Mouse (Mus musculus) limb, embryonic 12.5 days (tissue): Measurements from ENCODE around the gene Il11ra1. TPM values are rescaled to one million over a fixed set of nuclear protein-coding genes. Genes with fewer than 3 reads are reported as not detected.
A peak's percentile ranks its signal among the peaks of the same experiment; 100 is the strongest.

ENCODE experiments used
- ATAC-seq: fragments of 200-750 bp; cut with Nextera tagmentation; 2 replicates; pipeline ENCODE4 v1.8.0; 2017; ENCODE audit warnings: low read depth, moderate TSS enrichment; ENCODE audit not compliant: insufficient number of reproducible peaks, insufficient read depth, low FRiP score, low TSS enrichment
- H3K27ac ChIP-seq: fragments of 300-500 bp; sonication (generic); 2 replicates; pipeline ENCODE4 v1.5.1; 2016; ENCODE audit warnings: mild to moderate bottlenecking, moderate library complexity
- H3K27me3 ChIP-seq: fragments of 300-500 bp; sonication (generic); 2 replicates; pipeline ENCODE4 v1.6.1; 2016; ENCODE audit warnings: mild to moderate bottlenecking, moderate library complexity
- H3K36me3 ChIP-seq: fragments of 300-500 bp; sonication (generic); 2 replicates; pipeline ENCODE4 v1.6.1; 2016; ENCODE audit warnings: mild to moderate bottlenecking, moderate library complexity
- H3K4me1 ChIP-seq: fragments of 300-500 bp; sonication (generic); replicated peaks from 2 replicates; pipeline ENCODE4 v1.6.1; 2016
- H3K4me2 ChIP-seq: fragments of 300-500 bp; sonication (generic); 2 replicates; pipeline ENCODE4 v1.6.1; 2016; ENCODE audit warnings: mild to moderate bottlenecking, moderate library complexity
- H3K4me3 ChIP-seq: fragments of 300-500 bp; sonication (generic); replicated peaks from 2 replicates; pipeline ENCODE4 v1.5.1; 2016; ENCODE audit warnings: mild to moderate bottlenecking
- H3K9ac ChIP-seq: fragments of 300-500 bp; sonication (generic); replicated peaks from 2 replicates; pipeline ENCODE4 v1.6.1; 2016; ENCODE audit warnings: mild to moderate bottlenecking, moderate library complexity
- H3K9me3 ChIP-seq: fragments of 300-500 bp; sonication (generic); 2 replicates; pipeline ENCODE4 v1.6.1; 2016; ENCODE audit warnings: mild to moderate bottlenecking, moderate library complexity
- WGBS: fragments of 180-500 bp; shearing (Covaris S2); methylation state at CpG from one replicate; pipeline ENCODE4 v1.1.7; 2016; 5-methylcytosine and 5-hydroxymethylcytosine counted together
- polyA plus RNA-seq: library from polyadenylated mRNA; unstranded; fragments of >200 nt; fragmentation: Nextera tagmentation; extraction: Ambion mirVana; gene quantifications from 2 replicates; pipeline ENCODE4 v1.2.1, GENCODE M21; 2016

Il11ra1 gene
- polyA plus RNA-seq, 1 experiment from 2014 or later = 302 TPM

DNA sequence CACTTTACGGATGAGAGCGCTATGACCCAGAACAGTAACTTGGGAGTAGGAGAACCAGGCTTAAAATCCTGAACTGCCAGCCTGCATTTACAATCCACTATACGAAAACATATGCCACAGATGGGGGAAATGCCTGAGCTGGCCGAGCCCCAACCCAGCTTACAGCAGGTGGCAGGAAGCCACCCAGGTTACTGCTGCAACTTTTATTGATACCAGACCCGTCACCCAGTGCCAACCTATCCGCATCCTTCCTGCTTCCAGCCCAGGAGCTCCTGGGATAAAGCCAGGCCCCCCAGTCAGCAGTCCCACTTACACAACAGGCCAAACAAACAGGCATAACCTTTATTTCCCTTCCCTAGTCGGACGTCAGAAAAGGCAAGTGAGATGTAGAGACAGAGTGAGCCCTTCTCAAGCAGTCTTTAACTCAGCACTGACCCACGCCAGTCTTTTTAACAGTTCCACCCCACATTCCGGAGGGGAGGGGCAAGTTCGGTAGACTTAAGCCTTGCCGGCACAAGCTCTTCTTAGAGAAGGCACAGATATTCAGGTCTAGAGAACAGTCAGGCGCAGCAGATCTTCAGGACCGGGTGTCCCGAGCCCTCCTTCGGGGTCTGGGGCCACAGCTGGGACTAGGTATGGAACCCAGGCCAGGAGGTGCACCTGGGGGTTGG is 12.1 kb downstream of the Il11ra1 start:
- Histone ChIP-seq H3K27ac (peak overlapping the region; percentile 31; the same call in 1 of the 2 replicates), H3K4me2 (peak overlapping the region; percentile 85), H3K9ac (peak overlapping the region; percentile 92), H3K27me3 (peaks cover 12% of the 10 kb centered on the region), H3K36me3 (peaks cover 28% of the 10 kb centered on the region), H3K4me3 (peak overlapping the region; percentile 80), H3K9me3 (no peaks in the 10 kb centered on the region), H3K4me1 (peaks cover 30% of the 10 kb centered on the region)
- no peak for ATAC-seq
- WGBS = 73% methylated on average over 16 of the region's 16 CpGs

DNA sequence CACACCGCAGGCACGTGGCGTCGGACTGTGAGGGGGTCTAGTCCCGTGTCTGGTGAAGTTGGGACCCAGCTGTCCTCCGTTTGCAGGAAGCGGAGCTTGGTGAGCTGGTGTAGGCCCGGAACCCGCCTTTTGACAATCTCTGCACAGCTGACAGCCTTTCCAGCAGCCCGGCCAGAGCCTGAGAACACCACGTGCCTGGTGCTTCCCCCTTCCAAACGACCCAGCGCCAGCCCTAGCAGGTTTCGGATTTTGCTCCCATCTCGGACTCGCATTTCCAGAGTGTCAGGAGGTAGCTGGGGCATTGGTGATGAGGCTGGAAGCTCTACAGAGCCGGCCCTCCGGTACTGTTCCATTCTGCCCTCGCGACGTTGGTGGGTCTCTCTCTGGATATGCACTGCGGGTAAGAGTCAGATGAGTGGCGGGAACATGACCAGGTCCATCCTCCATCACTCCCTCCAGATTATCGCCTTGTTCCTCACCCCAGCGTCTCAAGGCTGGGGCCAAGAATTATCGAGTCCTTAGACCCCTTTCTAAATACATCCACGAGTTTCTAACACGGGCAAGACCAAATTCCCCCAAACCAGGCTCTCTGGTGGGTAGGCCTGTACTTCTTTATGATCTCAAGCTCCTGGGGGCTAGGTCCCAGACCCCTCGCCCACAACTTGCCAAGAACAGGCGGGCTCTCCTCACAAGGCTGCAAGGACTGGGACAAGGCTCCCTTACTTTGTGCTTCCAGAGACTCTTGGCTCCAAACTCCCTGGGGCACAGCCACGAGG is 12.8 kb downstream of the Il11ra1 start:
- Histone ChIP-seq H3K4me1 (peaks cover 36% of the 10 kb centered on the region), H3K27ac (peak overlapping the region; percentile 83), H3K4me2 (peak overlapping the region; percentile 85), H3K4me3 (peak overlapping the region; percentile 80), H3K9me3 (no peaks in the 10 kb centered on the region), H3K27me3 (peaks cover 6% of the 10 kb centered on the region), H3K9ac (peak overlapping the region; percentile 92), H3K36me3 (peaks cover 35% of the 10 kb centered on the region)
- WGBS = 51% methylated on average over 31 of the region's 31 CpGs
- ATAC-seq = peak; percentile 13; the same call in 1 of the 2 replicates

DNA sequence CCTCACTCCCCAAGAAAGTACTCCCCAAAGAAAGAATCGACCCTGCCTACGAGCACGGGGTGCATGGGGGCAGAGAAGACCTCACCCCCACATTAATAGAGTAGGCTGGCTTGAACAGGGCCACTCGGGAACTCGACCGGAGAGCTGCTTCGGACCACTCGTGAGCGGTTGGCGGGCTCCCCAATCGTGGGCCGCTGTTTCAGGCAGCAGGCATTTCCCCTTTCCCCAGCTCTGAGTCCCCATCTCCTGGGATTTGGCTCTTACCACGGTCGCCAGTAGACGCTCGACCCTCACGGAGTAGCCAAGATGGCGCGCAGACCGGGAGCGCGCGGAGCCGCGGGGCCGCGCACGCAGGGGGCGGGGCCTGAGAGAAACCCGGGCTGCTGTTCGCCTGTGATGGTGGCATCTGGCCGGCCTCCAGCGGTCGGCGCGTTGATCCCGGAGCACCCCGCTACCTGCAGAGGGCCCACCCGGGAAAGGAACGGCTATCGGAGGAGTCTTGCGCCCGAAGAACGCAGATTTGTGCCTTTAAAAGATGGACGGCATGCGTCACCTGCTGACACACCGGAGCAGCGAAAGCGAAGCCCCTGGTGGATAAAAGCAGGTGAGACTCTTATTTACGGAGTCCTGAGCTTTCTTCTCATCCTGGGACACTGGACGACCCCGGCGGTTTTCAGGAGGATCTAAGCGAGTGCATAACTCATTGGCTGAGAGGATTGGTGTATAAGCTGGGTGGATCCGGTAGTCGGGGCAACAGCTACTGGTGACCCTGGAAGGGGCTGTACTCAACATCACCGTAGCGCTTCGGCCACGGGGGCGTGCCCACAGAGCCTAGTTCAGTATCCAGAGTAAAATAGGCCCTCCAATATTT is 13.6 kb downstream of the Il11ra1 start, which contains the start of gene Rpp25l:
TSS of gene Rpp25l (minus strand) at position 338 of the 871 bp plus-strand sequence.
- Histone ChIP-seq H3K9ac (peak within 1 kb of the TSS; percentile 92), H3K9me3 (no peaks in the 10 kb centered on the region), H3K4me2 (peak within 1 kb of the TSS; percentile 85), H3K27me3 (no peaks in the 10 kb centered on the region), H3K4me1 (peaks cover 36% of the 10 kb centered on the region), H3K36me3 (peaks cover 42% of the 10 kb centered on the region), H3K4me3 (peak within 1 kb of the TSS; percentile 80), H3K27ac (peak within 1 kb of the TSS; percentile 83)
- ATAC-seq = peak; percentile 52; the same call in 1 of the 2 replicates
- under 1% methylated on average over 61 of the region's 61 CpGs for WGBS

DNA sequence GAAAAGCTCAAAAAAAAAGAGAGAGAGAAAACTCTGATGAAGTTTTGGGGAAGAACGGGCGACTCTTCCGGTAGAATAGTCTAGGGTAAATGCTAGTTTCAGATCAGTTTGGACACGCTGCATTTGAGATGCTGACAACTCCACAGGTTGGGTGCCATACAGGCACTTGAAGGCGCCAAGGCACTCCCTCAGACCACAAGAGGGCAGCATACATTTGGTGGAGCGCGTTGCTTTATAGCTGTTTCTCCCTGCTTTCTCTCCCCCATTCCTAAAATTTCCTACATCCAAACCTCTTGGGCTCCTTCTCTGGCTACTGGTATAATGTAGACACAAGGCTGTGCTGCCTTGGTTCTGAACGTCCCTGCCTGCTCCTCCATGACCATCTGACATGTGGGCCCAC is 14.5 kb downstream of the Il11ra1 start:
- Histone ChIP-seq H3K9ac (no peak overlapping the region), H3K4me3 (peak overlapping the region; percentile 80; the same call in 1 of the 2 replicates), H3K27ac (no peak overlapping the region), H3K27me3 (no peaks in the 10 kb centered on the region), H3K9me3 (no peaks in the 10 kb centered on the region), H3K36me3 (peaks cover 51% of the 10 kb centered on the region), H3K4me1 (peaks cover 36% of the 10 kb centered on the region), H3K4me2 (peak overlapping the region; percentile 85)
- no peak for ATAC-seq
- 18% methylated on average over 8 of the region's 8 CpGs for WGBS

DNA sequence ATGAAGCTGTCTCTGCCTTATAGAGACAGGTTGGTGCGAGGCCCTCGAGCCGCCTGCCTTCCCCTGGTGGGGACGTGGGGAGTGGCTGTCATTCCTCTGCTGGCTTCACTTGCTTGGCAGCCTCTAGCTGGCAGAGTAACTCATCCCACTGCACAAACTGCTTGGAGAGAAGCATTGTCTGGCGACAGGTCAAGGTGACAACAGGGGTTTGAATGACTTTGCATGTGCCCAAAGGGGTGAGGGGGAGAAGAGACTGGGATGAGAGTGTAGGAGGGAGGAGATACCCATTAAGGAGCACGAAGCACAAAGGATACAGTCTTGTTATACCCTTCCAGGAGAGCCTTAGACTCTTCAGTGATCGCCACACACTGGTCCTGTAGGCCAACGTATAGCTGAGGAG is 15.3 kb downstream of the Il11ra1 start:
- H3K27me3 ChIP-seq = no peaks in the 10 kb centered on the region
- no peak overlapping the region for H3K9ac ChIP-seq
- no peak for ATAC-seq
- 78% methylated on average over 8 of the region's 8 CpGs for WGBS
- no peak overlapping the region for H3K27ac ChIP-seq
- H3K36me3 ChIP-seq = peaks cover 59% of the 10 kb centered on the region
- no peaks in the 10 kb centered on the region for H3K9me3 ChIP-seq
- no peak overlapping the region for H3K4me2 ChIP-seq
- H3K4me3 ChIP-seq = no peak overlapping the region
- peaks cover 36% of the 10 kb centered on the region for H3K4me1 ChIP-seq

DNA sequence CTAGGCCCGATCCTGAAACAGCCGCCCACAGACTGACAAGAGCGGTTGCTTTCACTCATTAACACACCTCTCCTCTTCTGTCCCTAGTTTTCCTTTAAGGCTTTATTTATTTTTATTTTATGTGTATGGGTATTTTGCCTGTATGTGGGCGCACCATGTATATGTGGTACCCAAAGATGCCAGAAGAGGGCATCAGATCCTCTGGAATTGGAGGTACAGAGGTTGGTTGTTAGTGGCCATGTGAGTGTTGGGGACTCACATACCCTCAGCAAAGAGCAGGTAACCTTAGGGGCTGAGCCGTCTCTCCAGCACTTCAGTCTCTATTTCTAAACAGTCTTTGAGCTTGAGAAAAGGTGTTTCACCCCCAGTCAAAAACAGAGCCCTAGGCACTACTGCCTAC is 15.8 kb downstream of the Il11ra1 start:
- no peak overlapping the region for H3K9ac ChIP-seq
- H3K9me3 ChIP-seq = no peaks in the 10 kb centered on the region
- H3K4me1 ChIP-seq = peaks cover 36% of the 10 kb centered on the region
- H3K27me3 ChIP-seq = no peaks in the 10 kb centered on the region
- H3K4me3 ChIP-seq = no peak overlapping the region
- no peak overlapping the region for H3K27ac ChIP-seq
- WGBS = 88% methylated on average over 5 of the region's 5 CpGs
- no peak for ATAC-seq
- H3K36me3 ChIP-seq = peaks cover 61% of the 10 kb centered on the region
- H3K4me2 ChIP-seq = no peak overlapping the region

DNA sequence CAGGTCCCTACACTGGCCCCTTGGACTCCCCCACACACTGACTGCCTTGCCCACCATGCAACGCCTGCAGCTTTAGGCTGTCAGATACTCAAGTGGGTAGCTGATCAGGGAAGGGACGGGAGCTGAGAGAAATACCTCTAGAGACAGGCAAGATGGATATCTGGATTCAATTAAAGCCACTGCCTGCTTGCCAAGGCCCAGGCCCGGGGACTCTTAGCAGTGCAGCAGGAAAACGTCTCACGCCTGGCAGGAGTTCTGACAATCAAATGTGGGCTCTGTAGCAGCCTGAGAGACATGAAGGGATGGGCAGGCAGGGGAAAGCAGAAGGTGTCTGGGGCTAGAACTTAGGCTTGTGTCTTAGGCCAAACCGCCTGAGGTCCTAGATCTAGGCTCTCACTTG is 17.0 kb downstream of the Il11ra1 start:
- Histone ChIP-seq H3K27me3 (no peaks in the 10 kb centered on the region), H3K4me2 (no peak overlapping the region), H3K9me3 (no peaks in the 10 kb centered on the region), H3K4me3 (no peak overlapping the region), H3K36me3 (peaks cover 50% of the 10 kb centered on the region), H3K9ac (0 out of 2 replicates have a peak overlapping the region, but pooled peaks have one; percentile 1), H3K4me1 (peaks cover 30% of the 10 kb centered on the region), H3K27ac (peak overlapping the region; percentile 46; the same call in 1 of the 2 replicates)
- ATAC-seq = no peak
- WGBS = 31% methylated on average over 6 of the region's 6 CpGs

DNA sequence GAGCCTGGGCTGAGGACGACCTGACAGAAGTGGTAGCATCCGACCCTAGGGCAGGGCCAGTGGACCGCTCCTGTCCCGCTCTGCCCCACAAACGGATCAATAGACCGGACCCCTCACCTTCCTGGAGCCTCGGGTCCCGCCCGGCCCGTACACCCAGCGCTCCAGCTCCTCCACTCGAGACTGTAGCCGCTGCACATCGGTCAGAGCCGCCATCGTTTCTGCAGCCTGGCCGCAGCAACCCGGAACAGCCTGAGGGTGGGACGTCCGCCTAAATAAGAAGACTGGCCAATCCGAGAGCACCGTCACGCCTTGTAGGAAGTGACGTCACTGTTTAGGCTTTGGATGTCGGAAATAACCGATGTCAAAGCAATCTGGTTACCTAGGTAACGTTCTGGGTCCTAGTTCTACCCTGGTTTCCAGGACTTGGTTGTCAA is 23.1 kb downstream of the Il11ra1 start, which contains the start of gene Dctn3:
TSS of gene Dctn3 (minus strand) at position 253 of the 434 bp plus-strand sequence.
- peaks cover 25% of the 10 kb centered on the region for H3K36me3 ChIP-seq
- H3K4me3 ChIP-seq = peak within 1 kb of the TSS; percentile 72
- ATAC-seq = peak; percentile 90
- H3K9me3 ChIP-seq = no peaks in the 10 kb centered on the region
- H3K9ac ChIP-seq = peak within 1 kb of the TSS; percentile 77
- peaks cover 45% of the 10 kb centered on the region for H3K27me3 ChIP-seq
- H3K27ac ChIP-seq = no peak within 1 kb of the TSS
- H3K4me1 ChIP-seq = peaks cover 15% of the 10 kb centered on the region
- H3K4me2 ChIP-seq = peak within 1 kb of the TSS; percentile 74
- WGBS = under 1% methylated on average over 27 of the region's 27 CpGs

DNA sequence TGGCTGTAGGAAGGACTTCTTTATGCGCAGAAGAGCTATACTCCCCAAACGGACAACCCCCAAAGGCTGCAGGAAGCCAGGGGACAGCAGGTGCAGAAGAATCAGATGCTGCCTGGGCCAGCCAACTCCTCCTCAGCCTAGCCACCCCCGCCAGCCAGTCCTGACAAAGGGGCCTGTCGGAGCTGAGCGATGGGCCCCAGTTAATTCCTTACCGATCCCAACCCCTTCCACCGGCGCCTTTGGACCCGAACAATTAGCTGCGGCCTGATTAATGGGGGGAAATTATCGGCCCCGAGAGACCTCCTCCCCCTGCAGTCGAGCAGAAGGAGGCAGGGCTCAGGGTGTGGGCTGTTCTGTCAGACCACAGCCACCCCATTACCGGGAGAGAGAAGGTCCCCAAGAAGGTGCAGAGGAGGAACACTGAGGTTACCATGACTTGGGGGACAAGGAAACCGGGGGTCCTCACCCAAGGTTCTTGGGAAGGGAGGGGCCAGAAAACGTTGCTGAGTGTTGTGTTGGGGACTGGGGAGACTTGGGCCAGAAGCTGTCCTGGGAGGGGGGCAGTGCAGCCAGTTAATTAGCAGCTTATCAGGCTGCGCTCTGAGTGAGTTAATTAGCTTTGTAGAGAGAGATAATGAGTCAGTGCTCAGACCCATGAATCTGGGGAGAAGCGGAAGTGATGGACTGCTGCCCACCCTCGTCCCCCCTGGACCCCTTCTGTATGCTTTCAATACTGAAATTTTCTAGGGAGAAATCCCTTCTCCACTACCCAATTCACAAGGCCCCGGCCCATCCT is 27.2 kb downstream of the Il11ra1 start:
- Histone ChIP-seq H3K4me3 (no peak overlapping the region), H3K4me1 (peaks cover 21% of the 10 kb centered on the region), H3K27me3 (peaks cover 83% of the 10 kb centered on the region), H3K36me3 (no peaks in the 10 kb centered on the region), H3K9ac (no peak overlapping the region), H3K4me2 (no peak overlapping the region), H3K27ac (no peak overlapping the region), H3K9me3 (no peaks in the 10 kb centered on the region)
- no peak for ATAC-seq
- 15% methylated on average over 20 of the region's 20 CpGs for WGBS
